Mouse (Mus musculus): ENCODE data around the gene Gtpbp1. TPM values are rescaled to one million over a fixed set of nuclear protein-coding genes. Genes with fewer than 3 reads are reported as not detected.

Gene Gtpbp1
- polyA plus RNA-seq, 1 experiment from 2014 or later: 51.4 TPM

DNA sequence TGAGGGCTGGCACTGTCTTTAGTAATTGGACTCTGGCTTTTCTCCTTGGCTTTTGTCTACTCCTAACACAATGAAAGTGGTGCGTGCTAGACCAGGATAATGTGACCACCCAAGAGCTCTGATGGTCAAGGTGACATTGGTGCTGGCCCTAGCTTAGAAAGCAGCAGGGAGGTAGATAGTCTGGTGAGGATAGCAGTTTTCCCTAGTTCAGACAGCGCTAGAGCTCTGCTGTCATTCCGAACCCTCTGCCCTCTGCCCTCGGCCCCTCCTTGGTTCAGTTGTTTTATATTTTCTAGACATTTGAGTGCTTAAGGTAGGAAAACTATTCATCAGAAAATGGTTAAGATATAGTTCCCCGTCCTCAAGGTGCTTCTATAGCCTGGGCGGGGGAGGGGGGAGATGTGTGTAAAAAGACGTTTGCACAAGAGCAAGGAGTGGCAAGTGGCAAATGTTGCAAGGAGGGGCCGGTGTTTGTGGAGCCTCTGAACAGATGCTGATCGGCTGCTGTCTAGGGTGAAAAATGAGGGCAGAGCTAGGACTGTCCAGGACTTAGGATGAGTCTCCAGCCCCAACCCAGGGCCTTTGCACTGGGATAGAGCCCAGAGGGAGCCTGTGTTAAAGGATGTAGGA is 7.0 kb downstream of the Gtpbp1 start:
- ATAC-seq: no peak
- no peak overlapping the region for H3K4me2 ChIP-seq (ENCODE audit: low read length)
- WGBS: 81% methylated on average over 9 of the region's 9 CpGs

DNA sequence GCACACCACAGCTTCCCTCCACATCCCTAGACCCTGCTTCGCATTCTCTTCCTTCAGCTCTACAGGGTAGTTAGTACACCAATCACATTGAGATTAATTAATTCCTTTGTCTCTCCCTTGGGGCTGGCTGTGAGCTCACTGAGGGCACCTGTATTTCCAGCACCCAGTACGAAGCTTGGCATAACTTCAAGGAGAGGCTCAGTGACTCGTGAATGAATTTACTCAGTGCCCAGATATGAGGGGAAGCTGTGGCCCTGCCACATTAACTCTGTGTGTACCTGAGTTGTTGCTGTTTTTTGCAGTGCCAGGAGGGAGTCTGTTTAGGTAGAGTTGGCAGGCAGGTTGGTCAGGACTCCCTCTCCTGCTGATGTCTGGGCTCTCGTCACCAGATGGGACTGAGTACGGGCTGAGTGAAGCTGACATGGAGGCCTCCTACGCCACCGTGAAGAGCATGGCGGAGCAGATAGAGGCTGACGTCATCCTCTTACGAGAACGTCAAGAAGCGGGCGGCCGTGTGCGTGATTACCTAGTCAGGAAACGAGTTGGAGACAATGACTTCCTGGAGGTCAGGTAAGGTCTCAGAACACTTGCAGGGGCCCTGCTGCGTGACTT is 16.1 kb downstream of the Gtpbp1 start:
- peaks cover 19% of the 10 kb centered on the region for H3K36me3 ChIP-seq (ENCODE audit: control insufficient read depth, insufficient read depth, low read length)
- H3K9ac ChIP-seq (ENCODE audit: low read depth, low read length): no peak overlapping the region
- no peak overlapping the region for H3K4me2 ChIP-seq (ENCODE audit: low read length)
- ATAC-seq: no peak
- H3K4me1 ChIP-seq (ENCODE audit: control insufficient read depth, insufficient read depth, low read length): no peaks in the 10 kb centered on the region
- no peak overlapping the region for H3K27ac ChIP-seq (ENCODE audit: low read length)
- 85% methylated on average over 17 of the region's 17 CpGs for WGBS
- H3K27me3 ChIP-seq (ENCODE audit: control insufficient read depth, insufficient read depth, low read depth, low read length): no peaks in the 10 kb centered on the region
- H3K4me3 ChIP-seq (ENCODE audit: low read depth, low read length): no peak overlapping the region
- H3K9me3 ChIP-seq (replicated peaks; ENCODE audit: control insufficient read depth, low read length, poor library complexity, severe bottlenecking): no peaks in the 10 kb centered on the region

More for the DNA sequence above, 7.0 kb downstream of the Gtpbp1 start:
- Histone ChIP-seq H3K9ac (ENCODE audit: low read depth, low read length) (no peak overlapping the region), H3K4me1 (ENCODE audit: control insufficient read depth, insufficient read depth, low read length) (peaks cover 9% of the 10 kb centered on the region), H3K27me3 (ENCODE audit: control insufficient read depth, insufficient read depth, low read depth, low read length) (no peaks in the 10 kb centered on the region), H3K36me3 (ENCODE audit: control insufficient read depth, insufficient read depth, low read length) (no peaks in the 10 kb centered on the region), H3K4me3 (ENCODE audit: low read depth, low read length) (no peak overlapping the region), H3K27ac (ENCODE audit: low read length) (no peak overlapping the region), H3K9me3 (replicated peaks; ENCODE audit: control insufficient read depth, low read length, poor library complexity, severe bottlenecking) (no peaks in the 10 kb centered on the region)

DNA sequence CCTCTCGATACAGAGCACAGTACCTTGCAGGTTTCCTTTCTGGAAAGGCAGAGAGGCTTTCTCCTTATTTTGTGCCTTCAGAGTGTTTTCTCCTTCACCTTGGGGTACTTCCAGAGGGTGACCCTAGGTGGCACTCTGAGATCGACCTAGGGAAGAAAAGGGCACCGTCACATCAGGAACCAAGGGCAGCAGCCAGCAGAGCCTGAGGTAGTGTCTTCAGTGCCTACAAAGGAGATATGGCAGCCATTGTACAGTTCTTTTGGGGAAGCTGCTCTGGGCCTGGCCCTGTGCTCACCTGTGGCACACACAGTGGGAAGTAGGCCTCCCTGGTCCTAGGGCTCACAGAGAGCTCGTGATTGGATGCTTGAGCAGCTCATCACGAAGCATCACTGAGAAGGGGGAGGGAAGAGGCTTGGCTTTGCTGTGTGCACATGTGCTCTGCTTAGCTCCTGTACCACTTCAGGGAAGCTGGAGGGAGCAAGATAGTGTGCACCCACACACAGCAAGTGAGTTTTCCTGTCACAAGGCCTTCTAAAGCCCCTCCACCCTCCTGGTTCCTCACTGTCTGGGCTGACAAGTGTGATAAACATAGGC is 17.7 kb downstream of the Gtpbp1 start:
- no peaks in the 10 kb centered on the region for H3K27me3 ChIP-seq (ENCODE audit: control insufficient read depth, insufficient read depth, low read depth, low read length)
- 89% methylated on average over 5 of the region's 5 CpGs for WGBS
- no peak overlapping the region for H3K4me3 ChIP-seq (ENCODE audit: low read depth, low read length)
- H3K9me3 ChIP-seq (replicated peaks; ENCODE audit: control insufficient read depth, low read length, poor library complexity, severe bottlenecking): no peaks in the 10 kb centered on the region
- H3K4me1 ChIP-seq (ENCODE audit: control insufficient read depth, insufficient read depth, low read length): no peaks in the 10 kb centered on the region
- ATAC-seq: no peak
- no peak overlapping the region for H3K4me2 ChIP-seq (ENCODE audit: low read length)
- peaks cover 29% of the 10 kb centered on the region for H3K36me3 ChIP-seq (ENCODE audit: control insufficient read depth, insufficient read depth, low read length)
- H3K9ac ChIP-seq (ENCODE audit: low read depth, low read length): no peak overlapping the region
- no peak overlapping the region for H3K27ac ChIP-seq (ENCODE audit: low read length)

DNA sequence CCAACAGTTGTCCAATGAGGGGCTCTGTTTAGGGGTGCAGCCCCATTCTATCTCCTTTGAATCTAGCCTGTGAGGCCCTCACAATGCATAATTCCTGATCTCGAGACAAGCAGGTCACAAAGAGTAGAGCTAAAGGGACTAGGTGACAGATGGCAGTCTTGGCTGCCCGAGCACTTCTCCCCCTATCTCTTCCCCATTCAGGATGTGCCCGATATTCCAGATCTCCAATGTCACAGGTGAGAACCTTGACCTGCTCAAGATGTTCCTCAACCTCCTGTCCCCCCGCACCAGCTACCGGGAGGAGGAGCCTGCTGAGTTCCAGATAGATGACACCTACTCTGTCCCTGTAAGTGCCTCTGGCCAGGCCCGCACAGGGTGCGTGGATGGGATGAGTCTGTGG is 25.0 kb downstream of the Gtpbp1 start:
- 96% methylated on average over 7 of the region's 7 CpGs for WGBS

DNA sequence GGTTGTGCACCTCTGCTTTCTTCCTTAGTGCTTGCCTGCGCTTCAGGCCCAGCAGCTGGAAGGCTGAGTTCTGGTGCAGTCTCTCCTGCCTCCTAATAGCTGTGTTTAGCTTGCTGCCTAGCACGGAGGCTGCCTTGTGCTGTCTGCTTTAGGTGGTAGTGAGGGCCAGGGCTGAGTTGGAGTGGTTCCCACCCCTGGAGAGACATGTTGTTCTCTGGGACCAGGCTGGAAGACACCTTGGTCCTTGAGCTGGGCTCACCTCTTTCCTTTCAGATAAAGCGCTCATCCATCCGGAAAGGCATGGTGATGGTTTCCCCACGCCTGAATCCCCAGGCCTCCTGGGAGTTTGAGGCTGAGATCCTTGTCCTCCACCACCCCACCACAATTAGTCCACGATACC is 26.1 kb downstream of the Gtpbp1 start:
- WGBS: 81% methylated on average over 6 of the region's 6 CpGs
- Histone ChIP-seq H3K9me3 (replicated peaks; ENCODE audit: control insufficient read depth, low read length, poor library complexity, severe bottlenecking) (no peaks in the 10 kb centered on the region), H3K4me2 (ENCODE audit: low read length) (no peak overlapping the region), H3K27me3 (ENCODE audit: control insufficient read depth, insufficient read depth, low read depth, low read length) (no peaks in the 10 kb centered on the region), H3K4me1 (ENCODE audit: control insufficient read depth, insufficient read depth, low read length) (no peaks in the 10 kb centered on the region), H3K4me3 (ENCODE audit: low read depth, low read length) (no peak overlapping the region), H3K36me3 (ENCODE audit: control insufficient read depth, insufficient read depth, low read length) (peaks cover 42% of the 10 kb centered on the region), H3K9ac (ENCODE audit: low read depth, low read length) (no peak overlapping the region), H3K27ac (ENCODE audit: low read length) (no peak overlapping the region)
- ATAC-seq: no peak

More for the DNA sequence above, 25.0 kb downstream of the Gtpbp1 start:
- Histone ChIP-seq H3K4me2 (ENCODE audit: low read length) (no peak overlapping the region), H3K36me3 (ENCODE audit: control insufficient read depth, insufficient read depth, low read length) (peaks cover 46% of the 10 kb centered on the region), H3K9me3 (replicated peaks; ENCODE audit: control insufficient read depth, low read length, poor library complexity, severe bottlenecking) (no peaks in the 10 kb centered on the region), H3K4me3 (ENCODE audit: low read depth, low read length) (no peak overlapping the region), H3K9ac (ENCODE audit: low read depth, low read length) (no peak overlapping the region), H3K27ac (ENCODE audit: low read length) (no peak overlapping the region), H3K27me3 (ENCODE audit: control insufficient read depth, insufficient read depth, low read depth, low read length) (no peaks in the 10 kb centered on the region), H3K4me1 (ENCODE audit: control insufficient read depth, insufficient read depth, low read length) (no peaks in the 10 kb centered on the region)
- no peak for ATAC-seq

DNA sequence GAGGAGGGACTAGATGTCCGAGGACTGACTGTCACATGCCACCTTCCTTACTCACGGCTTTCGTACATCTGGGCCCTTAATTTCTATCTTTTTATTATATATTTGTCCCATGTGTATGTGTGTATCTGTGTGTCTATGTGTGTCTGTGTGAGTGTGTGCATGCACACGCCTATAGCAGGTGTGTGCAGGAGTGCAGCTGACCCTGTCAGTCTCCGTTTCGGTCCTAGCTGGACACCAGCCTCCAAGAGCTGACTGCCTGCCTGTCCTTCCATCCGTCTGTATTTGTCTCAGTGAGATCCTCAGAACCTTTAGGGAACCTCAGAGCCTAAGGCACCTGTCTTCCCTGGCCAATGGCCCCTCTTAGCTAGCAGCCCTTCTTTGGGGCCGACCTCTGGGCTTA is 29.6 kb downstream of the Gtpbp1 start:
- Histone ChIP-seq H3K9ac (ENCODE audit: low read depth, low read length) (no peak overlapping the region), H3K9me3 (replicated peaks; ENCODE audit: control insufficient read depth, low read length, poor library complexity, severe bottlenecking) (no peaks in the 10 kb centered on the region), H3K4me3 (ENCODE audit: low read depth, low read length) (no peak overlapping the region), H3K4me2 (ENCODE audit: low read length) (no peak overlapping the region), H3K36me3 (ENCODE audit: control insufficient read depth, insufficient read depth, low read length) (peaks cover 41% of the 10 kb centered on the region), H3K4me1 (ENCODE audit: control insufficient read depth, insufficient read depth, low read length) (no peaks in the 10 kb centered on the region), H3K27ac (ENCODE audit: low read length) (no peak overlapping the region), H3K27me3 (ENCODE audit: control insufficient read depth, insufficient read depth, low read depth, low read length) (no peaks in the 10 kb centered on the region)
- WGBS: 88% methylated on average over 8 of the region's 8 CpGs
- ATAC-seq: no peak

DNA sequence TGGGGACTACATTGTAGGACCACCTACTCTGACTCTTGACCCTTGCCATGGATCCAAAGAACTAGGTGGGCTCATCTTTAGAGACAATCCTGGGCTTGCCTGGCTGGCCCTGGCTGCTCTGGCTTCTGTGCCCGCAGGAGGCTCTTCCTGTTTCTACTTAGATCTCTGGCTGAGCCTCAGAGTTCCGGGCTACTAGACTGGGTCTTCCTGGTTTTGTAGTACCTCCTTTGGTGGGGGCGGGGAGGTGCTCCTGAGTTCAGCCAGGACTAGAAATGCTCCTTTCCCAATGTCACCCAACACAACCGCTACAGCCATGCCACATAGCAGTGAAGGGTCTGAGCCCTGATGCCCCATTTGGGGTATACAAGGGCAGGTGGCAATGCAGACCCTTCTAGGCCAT is 30.2 kb downstream of the Gtpbp1 start:
- no peaks in the 10 kb centered on the region for H3K4me1 ChIP-seq (ENCODE audit: control insufficient read depth, insufficient read depth, low read length)
- WGBS: 93% methylated on average over 4 of the region's 4 CpGs
- ATAC-seq: no peak
- H3K27me3 ChIP-seq (ENCODE audit: control insufficient read depth, insufficient read depth, low read depth, low read length): no peaks in the 10 kb centered on the region
- peaks cover 40% of the 10 kb centered on the region for H3K36me3 ChIP-seq (ENCODE audit: control insufficient read depth, insufficient read depth, low read length)
- H3K4me2 ChIP-seq (ENCODE audit: low read length): no peak overlapping the region
- no peaks in the 10 kb centered on the region for H3K9me3 ChIP-seq (replicated peaks; ENCODE audit: control insufficient read depth, low read length, poor library complexity, severe bottlenecking)
- no peak overlapping the region for H3K9ac ChIP-seq (ENCODE audit: low read depth, low read length)
- H3K27ac ChIP-seq (ENCODE audit: low read length): no peak overlapping the region
- H3K4me3 ChIP-seq (ENCODE audit: low read depth, low read length): no peak overlapping the region

DNA sequence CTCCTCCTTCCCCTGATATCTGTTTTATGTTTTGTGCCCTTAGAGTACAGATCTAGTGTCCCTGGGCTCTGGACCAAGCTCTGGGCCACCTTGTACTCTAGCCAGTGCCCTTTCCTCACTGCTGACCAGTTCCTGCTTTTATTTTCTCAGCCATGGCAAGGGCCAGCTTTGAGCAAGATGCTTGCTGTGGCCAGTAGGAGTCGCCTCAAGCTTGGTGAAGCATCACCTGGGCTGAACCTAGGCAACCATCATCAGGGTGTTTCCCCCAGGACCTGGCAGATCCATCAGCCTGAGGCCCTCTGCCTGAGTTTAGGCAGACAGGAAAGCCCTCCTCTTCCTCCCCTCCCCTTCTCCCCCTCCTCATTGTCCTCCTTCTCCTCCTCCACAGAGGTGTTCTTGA is 32.8 kb downstream of the Gtpbp1 start:
- no peaks in the 10 kb centered on the region for H3K9me3 ChIP-seq (replicated peaks; ENCODE audit: control insufficient read depth, low read length, poor library complexity, severe bottlenecking)
- H3K4me2 ChIP-seq (ENCODE audit: low read length): no peak overlapping the region
- H3K27ac ChIP-seq (ENCODE audit: low read length): peak overlapping the region; percentile 23
- H3K27me3 ChIP-seq (ENCODE audit: control insufficient read depth, insufficient read depth, low read depth, low read length): no peaks in the 10 kb centered on the region
- H3K4me1 ChIP-seq (ENCODE audit: control insufficient read depth, insufficient read depth, low read length): no peaks in the 10 kb centered on the region
- H3K36me3 ChIP-seq (ENCODE audit: control insufficient read depth, insufficient read depth, low read length): peaks cover 49% of the 10 kb centered on the region
- 12% methylated on average over 1 of the region's 1 CpGs for WGBS
- no peak overlapping the region for H3K4me3 ChIP-seq (ENCODE audit: low read depth, low read length)
- ATAC-seq: no peak
- no peak overlapping the region for H3K9ac ChIP-seq (ENCODE audit: low read depth, low read length)

DNA sequence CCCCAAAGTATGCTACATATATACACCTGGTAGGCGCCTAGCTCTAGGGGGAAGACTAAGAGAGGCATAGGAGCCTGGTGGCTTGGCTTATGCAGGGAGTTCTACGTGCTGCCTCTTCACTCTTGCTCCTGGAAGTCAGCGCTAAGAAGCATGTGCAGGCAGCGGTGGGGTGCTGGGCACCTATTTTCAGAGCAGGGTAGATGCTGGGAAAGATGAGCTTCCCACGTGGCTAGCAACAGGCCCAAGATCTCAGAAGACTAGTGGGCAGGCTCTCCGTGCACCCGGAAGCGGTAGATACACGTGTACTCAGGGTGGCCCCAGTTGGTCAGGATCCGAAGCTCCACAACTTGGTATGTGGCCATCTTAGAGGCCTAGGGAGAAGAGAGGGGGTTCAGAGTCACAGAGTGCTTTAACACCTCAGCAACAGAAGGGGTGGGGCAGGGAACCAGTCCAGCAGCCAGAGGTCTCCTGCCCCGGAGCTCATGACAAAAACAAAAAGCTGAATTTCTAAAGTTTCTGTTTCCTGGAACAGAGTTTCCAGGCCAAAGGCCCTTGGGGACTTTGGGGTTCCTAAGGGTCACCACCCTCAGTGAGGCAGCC is 34.6 kb downstream of the Gtpbp1 start:
- Histone ChIP-seq H3K4me3 (ENCODE audit: low read depth, low read length) (no peak overlapping the region), H3K4me1 (ENCODE audit: control insufficient read depth, insufficient read depth, low read length) (no peaks in the 10 kb centered on the region), H3K27ac (ENCODE audit: low read length) (no peak overlapping the region), H3K9me3 (replicated peaks; ENCODE audit: control insufficient read depth, low read length, poor library complexity, severe bottlenecking) (no peaks in the 10 kb centered on the region), H3K27me3 (ENCODE audit: control insufficient read depth, insufficient read depth, low read depth, low read length) (no peaks in the 10 kb centered on the region), H3K4me2 (ENCODE audit: low read length) (no peak overlapping the region), H3K9ac (ENCODE audit: low read depth, low read length) (no peak overlapping the region), H3K36me3 (ENCODE audit: control insufficient read depth, insufficient read depth, low read length) (peaks cover 45% of the 10 kb centered on the region)
- ATAC-seq: no peak
- 91% methylated on average over 11 of the region's 11 CpGs for WGBS

Data from midbrain, embryonic 16.5 days (tissue).